Mouse (Mus musculus) bone marrow, adult 2 months (tissue): Measurements from ENCODE around the gene Kdm4b.

ENCODE experiments used
- CTCF ChIP-seq: fragments of 200-500 bp; IDR thresholded peaks from 2 replicates; pipeline ENCODE4 v1.5.1; 2011; ENCODE audit warnings: low read length, control low read depth; ENCODE audit not compliant: control insufficient read depth, insufficient read depth
- POLR2A ChIP-seq: fragments of 200-500 bp; IDR thresholded peaks from 2 replicates; pipeline ENCODE4 v1.6.1; 2011; ENCODE audit warnings: low read depth, mild to moderate bottlenecking, control low read depth, low read length, borderline replicate concordance; ENCODE audit not compliant: control insufficient read depth

DNA sequence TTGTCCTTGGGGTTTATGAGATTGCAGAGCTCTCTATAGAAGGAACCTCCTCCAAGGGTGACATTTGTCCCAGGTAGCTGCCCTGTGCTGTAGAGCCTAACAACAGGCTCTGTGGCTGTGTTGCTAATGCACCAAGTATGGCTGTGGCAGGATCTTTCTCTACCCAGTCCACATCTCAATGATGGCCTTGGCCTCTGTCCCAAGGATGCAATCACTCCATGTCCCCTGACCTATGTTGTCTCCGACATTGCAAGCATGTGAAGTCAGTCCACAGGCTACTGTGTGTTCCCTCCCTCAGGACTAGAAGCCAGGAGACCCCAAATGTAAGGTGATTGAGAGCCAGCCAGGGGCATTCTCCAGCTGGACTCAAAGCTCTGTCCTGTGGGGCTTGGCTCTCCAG is 34.0 kb downstream of the Kdm4b start:
- TF ChIP-seq CTCF = no peak
- TF ChIP-seq POLR2A = no peak
